Mouse (Mus musculus) stomach, embryonic 15.5 days (tissue): Measurements from ENCODE around the gene Zfp689. TPM values are rescaled to one million over a fixed set of nuclear protein-coding genes. Genes with fewer than 3 reads are reported as not detected.
"Not testable (repeated sequence)": the region's sequence is repeated elsewhere in the genome, so short reads cannot be mapped to it uniquely, and the experiment has no call there.

ENCODE experiments used
- ATAC-seq: fragments of 200-750 bp; cut with Nextera tagmentation; 2 replicates; pipeline ENCODE4 v1.8.0; 2017; ENCODE audit warnings: low read depth, moderate number of reproducible peaks, moderate TSS enrichment; ENCODE audit not compliant: insufficient read depth, low FRiP score
- H3K27ac ChIP-seq: fragments of 300-500 bp; sonication (generic); 2 replicates; pipeline ENCODE4 v1.5.1; 2015; ENCODE audit warnings: mild to moderate bottlenecking, inconsistent platforms
- H3K27me3 ChIP-seq: fragments of 300-500 bp; sonication (generic); replicated peaks from 2 replicates; pipeline ENCODE4 v1.6.1; 2015; ENCODE audit warnings: inconsistent platforms
- H3K36me3 ChIP-seq: fragments of 300-500 bp; sonication (generic); 2 replicates; pipeline ENCODE4 v1.6.1; 2015; ENCODE audit warnings: inconsistent platforms
- H3K4me1 ChIP-seq: fragments of 300-500 bp; sonication (generic); 2 replicates; pipeline ENCODE4 v1.6.1; 2015; ENCODE audit warnings: inconsistent platforms
- H3K4me2 ChIP-seq: fragments of 300-500 bp; sonication (generic); 2 replicates; pipeline ENCODE4 v1.6.1; 2015; ENCODE audit warnings: mild to moderate bottlenecking, inconsistent platforms
- H3K4me3 ChIP-seq: fragments of 300-500 bp; sonication (generic); replicated peaks from 2 replicates; pipeline ENCODE4 v1.5.1; 2015; ENCODE audit warnings: inconsistent platforms
- H3K9ac ChIP-seq: fragments of 300-500 bp; sonication (generic); 2 replicates; pipeline ENCODE4 v1.6.1; 2015; ENCODE audit warnings: inconsistent platforms
- H3K9me3 ChIP-seq: fragments of 300-500 bp; sonication (generic); 2 replicates; pipeline ENCODE4 v1.6.1; 2016; ENCODE audit warnings: inconsistent platforms
- WGBS: fragments of 180-500 bp; shearing (Covaris S2); methylation state at CpG from one replicate; pipeline ENCODE4 v1.1.7; 2015; 5-methylcytosine and 5-hydroxymethylcytosine counted together
- polyA plus RNA-seq: library from polyadenylated mRNA; unstranded; fragments of >200 nt; fragmentation: Nextera tagmentation; extraction: Ambion mirVana; gene quantifications from 2 replicates; pipeline ENCODE4 v1.2.1, GENCODE M21; 2015

Gene Zfp689
- polyA plus RNA-seq, 1 experiment from 2014 or later: 5.7 TPM

GRCm38 (mm10) chr7:127425911-127426310, 23.0 kb downstream of the Zfp689 start:
- no peaks in the 10 kb centered on the region for H3K36me3 ChIP-seq
- no peak overlapping the region for H3K27ac ChIP-seq
- no peak for ATAC-seq
- no peaks in the 10 kb centered on the region for H3K9me3 ChIP-seq
- H3K4me3 ChIP-seq: no peak overlapping the region
- H3K4me1 ChIP-seq: peaks cover 6% of the 10 kb centered on the region
- H3K4me2 ChIP-seq: no peak overlapping the region
- H3K27me3 ChIP-seq: no peaks in the 10 kb centered on the region
- WGBS: 88% methylated on average over 2 of the region's 2 CpGs
- H3K9ac ChIP-seq: no peak overlapping the region

DNA sequence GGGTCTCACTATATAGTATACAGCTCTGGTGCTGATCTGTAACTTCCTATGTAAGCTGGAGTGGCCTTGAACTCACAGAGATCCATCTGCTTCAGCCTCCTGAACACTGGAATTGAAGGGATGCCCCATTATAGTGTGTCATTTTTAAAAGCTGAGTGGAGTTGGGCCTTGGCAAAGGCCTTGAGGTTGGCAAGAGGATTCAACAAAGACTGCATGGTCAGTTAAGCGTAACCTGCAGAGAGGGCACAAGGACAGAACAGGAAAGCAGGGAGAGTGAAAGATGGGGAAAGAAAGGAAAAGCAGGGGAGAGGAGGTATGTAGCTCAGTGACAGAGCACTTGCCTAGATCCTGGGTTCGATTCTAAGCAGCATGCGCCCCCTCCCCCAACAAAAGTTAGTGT, 23.7 kb downstream of the Zfp689 start:
- Histone ChIP-seq H3K27me3 (no peaks in the 10 kb centered on the region), H3K4me1 (peaks cover 6% of the 10 kb centered on the region), H3K36me3 (no peaks in the 10 kb centered on the region), H3K27ac (no peak overlapping the region), H3K9me3 (no peaks in the 10 kb centered on the region), H3K9ac (no peak overlapping the region), H3K4me2 (no peak overlapping the region), H3K4me3 (no peak overlapping the region)
- ATAC-seq: no peak
- WGBS: 87% methylated on average over 3 of the region's 3 CpGs

DNA sequence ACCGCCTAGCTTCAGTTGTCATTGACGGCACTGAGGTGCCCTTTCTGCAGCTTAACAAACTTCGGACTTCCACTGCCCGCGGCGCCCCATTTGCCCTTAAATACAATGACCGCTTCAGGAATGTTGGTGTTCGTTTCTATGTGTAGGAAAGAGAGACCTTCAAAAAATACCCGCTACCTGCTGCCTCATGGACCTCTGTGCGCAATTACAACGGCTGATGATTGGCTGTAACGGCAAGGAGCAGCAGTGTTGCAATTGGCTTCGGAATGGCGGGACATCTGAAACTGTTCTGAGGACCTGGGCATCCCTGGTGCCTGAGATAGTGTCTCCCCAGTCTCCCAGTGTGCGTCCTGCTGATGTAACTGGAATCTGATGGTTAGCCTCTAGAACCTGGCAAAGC, 26.7 kb downstream of the Zfp689 start:
- Histone ChIP-seq H3K27me3 (no peaks in the 10 kb centered on the region), H3K36me3 (no peaks in the 10 kb centered on the region; the same call in 1 of the 2 replicates), H3K9ac (no peak overlapping the region), H3K4me3 (peak overlapping the region; percentile 93), H3K4me1 (peaks cover 6% of the 10 kb centered on the region), H3K4me2 (peak overlapping the region; percentile 93), H3K27ac (no peak overlapping the region), H3K9me3 (no peaks in the 10 kb centered on the region)
- ATAC-seq: no peak
- 1% methylated on average over 15 of the region's 15 CpGs for WGBS

- Histone ChIP-seq H3K4me2 (peak within 1 kb of the TSS; percentile 93), H3K27ac (peak within 1 kb of the TSS; percentile 72), H3K27me3 (no peaks in the 10 kb centered on the region), H3K4me3 (peak within 1 kb of the TSS; percentile 93), H3K9me3 (no peaks in the 10 kb centered on the region), H3K9ac (peak within 1 kb of the TSS; percentile 82), H3K4me1 (peaks cover 6% of the 10 kb centered on the region), H3K36me3 (no peaks in the 10 kb centered on the region; the same call in 1 of the 2 replicates)
- under 1% methylated on average over 48 of the region's 48 CpGs for WGBS
- ATAC-seq: peak; percentile 93
These were observed 27.4 kb downstream of the Zfp689 start, which contains the start of gene Zfp688 for GRCm38 (mm10) chr7:127421388-127422191. Gene Zfp688, minus strand, starts transcription at chr7:127422068.

DNA sequence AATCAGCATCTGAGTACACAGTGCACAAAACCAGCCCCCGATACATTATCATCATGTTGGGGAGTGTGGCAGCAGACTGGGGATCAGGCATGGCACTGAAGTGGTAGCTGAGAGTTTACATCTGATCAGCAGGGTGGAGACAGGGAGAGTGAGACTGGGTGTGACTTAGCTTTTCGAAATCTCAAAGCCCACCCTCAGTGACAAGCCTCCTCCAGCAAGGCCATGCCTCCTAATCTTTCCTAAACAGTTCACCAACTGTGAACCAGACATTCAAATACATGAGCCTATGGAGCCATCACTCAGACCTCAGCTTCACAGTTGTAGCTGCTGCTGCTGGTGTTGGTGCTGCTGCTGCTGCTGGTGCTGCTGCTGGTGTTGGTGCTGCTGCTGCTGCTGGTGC, 37.5 kb downstream of the Zfp689 start:
- no peak overlapping the region for H3K4me2 ChIP-seq
- no peaks in the 10 kb centered on the region; the same call in 1 of the 2 replicates for H3K36me3 ChIP-seq
- no peaks in the 10 kb centered on the region for H3K27me3 ChIP-seq
- no peaks in the 10 kb centered on the region for H3K4me1 ChIP-seq
- no peak overlapping the region for H3K9ac ChIP-seq
- no peaks in the 10 kb centered on the region for H3K9me3 ChIP-seq
- no peak for ATAC-seq
- no peak overlapping the region for H3K27ac ChIP-seq
- WGBS: 76% methylated on average over 2 of the region's 2 CpGs
- H3K4me3 ChIP-seq: no peak overlapping the region

DNA sequence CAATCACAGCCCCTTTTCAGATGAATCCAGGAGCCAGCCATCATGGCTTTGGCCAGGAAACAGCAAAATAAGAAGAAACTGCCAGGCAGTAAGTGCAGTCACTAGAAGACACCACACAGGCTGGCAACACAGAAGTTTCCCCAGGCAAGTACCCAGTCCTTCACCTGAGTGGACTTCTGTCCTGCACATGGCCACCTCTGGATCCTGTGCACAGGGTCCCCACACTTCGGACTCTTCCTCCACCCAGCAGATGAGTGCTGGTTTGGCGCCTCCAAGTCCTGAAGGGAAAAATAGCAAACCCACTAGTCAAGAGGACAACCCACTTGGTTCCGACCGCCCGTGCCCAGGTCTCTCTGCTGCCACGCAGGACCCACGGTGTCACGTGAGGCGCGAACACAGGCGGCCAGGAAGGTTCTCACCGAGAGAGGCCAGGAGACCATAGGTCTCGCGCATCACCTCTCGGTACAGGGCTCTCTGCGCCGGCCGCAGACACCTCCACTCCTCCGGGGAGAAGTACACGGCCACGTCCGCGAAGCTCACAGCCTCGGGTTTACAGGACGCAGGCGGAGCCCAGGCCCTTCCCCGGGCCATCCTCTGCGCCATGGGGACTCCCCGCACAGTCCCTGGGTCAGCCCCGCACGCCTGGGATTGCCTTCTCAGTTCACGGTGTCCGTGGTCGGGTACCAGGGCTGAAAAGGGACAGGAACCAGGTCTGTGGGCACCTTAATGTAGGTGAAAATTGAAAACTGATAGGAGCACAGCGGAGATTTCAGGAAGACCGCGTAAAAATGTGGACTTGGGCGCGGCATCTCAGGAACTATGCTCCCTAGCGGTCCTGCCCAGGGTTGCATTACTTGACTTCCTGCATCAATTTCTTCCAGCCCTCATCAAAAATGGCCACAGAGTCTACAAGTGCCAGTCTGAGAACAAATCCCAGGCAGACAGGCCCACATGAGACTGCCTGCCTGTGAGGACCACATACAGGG, 42.7 kb downstream of the Zfp689 start, which contains the start of gene Zfp764:
Gene Zfp764, minus strand, starts transcription at position 821 of the 986 bp plus-strand sequence.
- H3K9me3 ChIP-seq: not testable (repeated sequence)
- H3K27ac ChIP-seq: peak within 1 kb of the TSS; percentile 60
- 7% methylated on average over 40 of the region's 40 CpGs for WGBS

DNA sequence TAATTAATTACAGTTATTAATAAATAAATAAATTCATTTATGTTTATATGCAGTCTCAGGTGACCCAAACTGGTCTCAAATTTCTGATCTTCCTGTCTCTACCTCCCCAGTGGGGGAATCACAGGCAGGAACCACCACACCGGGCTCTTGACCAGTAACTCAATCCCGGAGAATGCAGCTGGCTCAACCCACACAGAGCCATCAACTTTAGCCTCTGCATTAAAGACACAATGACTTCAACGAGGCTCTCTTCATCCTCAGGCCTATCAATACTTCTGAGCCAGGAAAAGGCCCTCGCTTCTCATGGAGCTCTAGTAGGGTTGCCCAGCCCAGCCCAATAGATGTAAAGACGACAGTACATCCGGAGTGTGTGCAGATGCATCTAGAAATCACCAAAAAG, 44.9 kb downstream of the Zfp689 start:
- H3K27ac ChIP-seq, H3K4me2 ChIP-seq, H3K36me3 ChIP-seq, H3K4me1 ChIP-seq, H3K9me3 ChIP-seq, ATAC-seq, H3K9ac ChIP-seq, H3K4me3 ChIP-seq, H3K27me3 ChIP-seq: not testable (repeated sequence)
- 96% methylated on average over 6 of the region's 6 CpGs for WGBS

More for the DNA sequence above, 42.7 kb downstream of the Zfp689 start, which contains the start of gene Zfp764:
- H3K4me1 ChIP-seq, H3K36me3 ChIP-seq, H3K27me3 ChIP-seq: not testable (repeated sequence)
- peak within 1 kb of the TSS; percentile 63 for H3K4me3 ChIP-seq
- peak within 1 kb of the TSS; percentile 95 for H3K4me2 ChIP-seq
- H3K9ac ChIP-seq: peak within 1 kb of the TSS; percentile 68
- peak; percentile 83 for ATAC-seq

DNA sequence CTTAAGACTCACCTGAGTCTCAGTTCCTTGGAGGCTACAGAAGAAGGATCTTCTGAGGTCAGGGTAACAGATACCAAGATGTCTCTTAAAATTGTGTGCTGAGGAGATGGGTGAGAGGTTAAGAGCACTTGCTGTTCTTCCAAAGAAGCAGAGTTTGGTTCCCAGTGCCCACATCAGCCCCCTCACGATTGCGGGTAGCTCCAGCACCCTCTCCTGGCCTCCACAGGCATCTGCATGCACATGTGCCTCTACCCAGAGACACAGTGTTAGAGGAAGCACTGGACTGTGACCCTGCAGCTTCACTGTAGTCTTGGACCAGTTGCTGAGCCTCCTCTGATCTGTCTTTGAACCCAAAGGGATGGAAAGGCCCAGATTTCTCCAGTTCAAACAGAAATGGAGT, 46.0 kb downstream of the Zfp689 start:
- no peak overlapping the region for H3K4me3 ChIP-seq
- no peaks in the 10 kb centered on the region for H3K9me3 ChIP-seq
- H3K4me1 ChIP-seq: peaks cover 5% of the 10 kb centered on the region; the same call in 1 of the 2 replicates
- 51% methylated on average over 2 of the region's 2 CpGs for WGBS
- no peak overlapping the region for H3K27ac ChIP-seq
- no peak for ATAC-seq
- no peak overlapping the region for H3K4me2 ChIP-seq
- peaks cover 5% of the 10 kb centered on the region; the same call in 1 of the 2 replicates for H3K36me3 ChIP-seq
- H3K27me3 ChIP-seq: no peaks in the 10 kb centered on the region
- no peak overlapping the region for H3K9ac ChIP-seq

GRCm38 (mm10) chr7:127400355-127400754, 48.6 kb downstream of the Zfp689 start:
- no peak overlapping the region for H3K4me3 ChIP-seq
- no peak overlapping the region for H3K9ac ChIP-seq
- no peak overlapping the region for H3K27ac ChIP-seq
- peaks cover 5% of the 10 kb centered on the region; the same call in 1 of the 2 replicates for H3K36me3 ChIP-seq
- H3K27me3 ChIP-seq: no peaks in the 10 kb centered on the region
- no peaks in the 10 kb centered on the region for H3K9me3 ChIP-seq
- H3K4me2 ChIP-seq: no peak overlapping the region
- WGBS: 65% methylated on average over 3 of the region's 3 CpGs
- no peaks in the 10 kb centered on the region for H3K4me1 ChIP-seq
- ATAC-seq: no peak

- Histone ChIP-seq H3K4me3 (peak overlapping the region; percentile 72), H3K9me3 (no peaks in the 10 kb centered on the region), H3K27me3 (no peaks in the 10 kb centered on the region), H3K36me3 (peaks cover 8% of the 10 kb centered on the region; the same call in 1 of the 2 replicates), H3K9ac (peak overlapping the region; percentile 34; the same call in 1 of the 2 replicates), H3K27ac (peak overlapping the region; percentile 74; the same call in 1 of the 2 replicates), H3K4me1 (peaks cover 10% of the 10 kb centered on the region; the same call in 1 of the 2 replicates), H3K4me2 (peak overlapping the region; percentile 79)
- no peak for ATAC-seq
- 15% methylated on average over 7 of the region's 7 CpGs for WGBS
These were observed 55.0 kb downstream of the Zfp689 start for GRCm38 (mm10) chr7:127393944-127394333.

DNA sequence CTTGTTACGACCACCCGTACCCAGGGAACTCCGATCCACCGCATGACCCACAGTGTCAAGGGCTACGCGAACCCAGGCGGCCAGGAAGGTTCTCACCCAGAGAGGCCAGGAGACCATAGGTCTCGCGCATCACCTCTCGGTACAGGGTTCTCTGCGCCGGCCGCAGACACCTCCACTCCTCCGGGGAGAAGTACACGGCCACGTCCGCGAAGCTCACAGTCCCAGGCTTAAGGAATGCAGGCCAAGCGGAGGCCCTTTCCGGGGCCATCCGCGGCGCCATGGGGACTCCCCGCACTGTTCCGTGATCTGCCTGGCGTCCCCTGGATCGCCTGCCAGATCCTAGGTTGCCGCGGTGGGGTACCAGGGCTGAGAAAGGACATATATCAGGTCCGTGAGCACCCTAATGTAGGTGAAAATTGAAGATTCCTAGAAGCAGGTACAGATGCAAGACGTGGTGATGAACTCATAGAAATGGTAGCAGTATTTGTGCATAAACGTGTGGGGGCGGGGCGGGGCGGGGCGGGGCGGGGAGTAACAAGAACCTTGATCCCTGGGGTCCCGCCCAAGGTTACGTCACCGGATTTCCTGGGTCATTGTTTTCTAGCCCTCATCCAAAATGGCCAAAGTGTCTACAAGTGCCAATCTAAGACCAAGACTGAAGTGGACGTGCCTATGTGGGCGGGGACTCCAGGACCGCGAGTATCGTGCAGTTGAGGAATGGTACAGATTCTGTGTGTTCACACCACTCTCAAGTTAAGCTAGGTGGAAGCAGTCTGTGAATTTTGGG, 55.6 kb downstream of the Zfp689 start, which contains the start of gene E430018J23Rik:
Gene E430018J23Rik, minus strand, starts transcription at position 473 of the 787 bp plus-strand sequence.
- WGBS: under 1% methylated on average over 45 of the region's 45 CpGs
- H3K9me3 ChIP-seq: no peaks in the 10 kb centered on the region
- peaks cover 8% of the 10 kb centered on the region; the same call in 1 of the 2 replicates for H3K36me3 ChIP-seq
- H3K4me3 ChIP-seq: peak within 1 kb of the TSS; percentile 72
- ATAC-seq: peak; percentile 91
- peak within 1 kb of the TSS; percentile 71 for H3K9ac ChIP-seq
- H3K27ac ChIP-seq: peak within 1 kb of the TSS; percentile 92
- peak within 1 kb of the TSS; percentile 79 for H3K4me2 ChIP-seq
- H3K4me1 ChIP-seq: peaks cover 10% of the 10 kb centered on the region; the same call in 1 of the 2 replicates
- no peaks in the 10 kb centered on the region for H3K27me3 ChIP-seq
